Mouse (Mus musculus): ENCODE results near the gene Rnf135. TPM values are rescaled to one million over a fixed set of nuclear protein-coding genes. Genes with fewer than 3 reads are reported as not detected.
A peak's percentile ranks its signal among the peaks of the same experiment; 100 is the strongest.

The Rnf135 gene
- total and polyA plus RNA-seq, 3 experiments, result 10.9 to 12.4 (median 11.3) TPM

- TF ChIP-seq ELF1 (IDR thresholded peaks at IDR 0.05; ENCODE audit: low read depth, low read length), result no peak
- TF ChIP-seq ZNF384 (IDR thresholded peaks at IDR 0.05; ENCODE audit: low read depth, low read length), result no peak; the same call in 1 of the 2 replicates
- TF ChIP-seq CHD2 (IDR thresholded peaks at IDR 0.05; ENCODE audit: low read length), result no peak
- no peak for TF ChIP-seq MAX (IDR thresholded peaks at IDR 0.05; ENCODE audit: low read length)
- no peak for TF ChIP-seq POLR2AphosphoS2 (IDR thresholded peaks at IDR 0.05; ENCODE audit: low read depth, low read length)
- TF ChIP-seq MAFK (IDR thresholded peaks at IDR 0.05; ENCODE audit: insufficient replicate concordance, low read length), result peak; percentile 80
- H3K4me3 ChIP-seq (replicated peaks in 1 of 3; ENCODE audit: low read depth in 2 of 3, low read length in 2 of 3, poor library complexity in 1 of 3), result no peak overlapping the region
- DNase-seq (ENCODE audit: extremely low read depth), result no peak
- H3K79me2 ChIP-seq (replicated peaks; ENCODE audit: control insufficient read depth, extremely low read depth, insufficient read depth, poor library complexity, severe bottlenecking), result no peaks in the 10 kb centered on the region
- in situ Hi-C loops (cut with MboI; ENCODE audit: low pct_ligation_motif_present, low pct_unique_long_range_greater_than_20kb, low sequenced_read_pairs), result no loop called here
- dilution Hi-C loops (cut with MboI; ENCODE audit: extremely low pct_ligation_motif_present, extremely low pct_unique_long_range_greater_than_20kb, low sequenced_read_pairs), result no loop called here
- H3K36me3 ChIP-seq (replicated peaks in 1 of 2; ENCODE audit: control insufficient read depth in 1 of 2, insufficient read depth in 1 of 2, low read length in 1 of 2), result no peaks in the 10 kb centered on the region
- H3K4me1 ChIP-seq (ENCODE audit: control insufficient read depth in 1 of 2, insufficient read depth in 2 of 2), result peaks cover 6 to 42% of the 10 kb centered on the region in 2 experiments; a peak in 3 of 4 replicates
- peaks cover 8% of the 10 kb centered on the region for H3K9me3 ChIP-seq (replicated peaks; ENCODE audit: low read length)
- no peaks in the 10 kb centered on the region for H3K27me3 ChIP-seq (replicated peaks)
- H3K9ac ChIP-seq (ENCODE audit: insufficient read depth, low read depth), result no peak overlapping the region
- H3K27ac ChIP-seq (ENCODE audit: insufficient read depth, low read depth), result no peak overlapping the region
- H3K4me2 ChIP-seq (ENCODE audit: insufficient read depth, low read depth, poor library complexity, severe bottlenecking), result no peak overlapping the region
These were observed 34.1 kb upstream of the Rnf135 start for GRCm38 (mm10) chr11:80149412-80150023.

GRCm38 (mm10) chr11:80150566-80150965, 33.1 kb upstream of the Rnf135 start:
- no peak overlapping the region for H3K9ac ChIP-seq (ENCODE audit: insufficient read depth, low read depth)
- no peak overlapping the region for H3K4me3 ChIP-seq (replicated peaks in 1 of 3; ENCODE audit: low read depth in 2 of 3, low read length in 2 of 3, poor library complexity in 1 of 3)

GRCm38 (mm10) chr11:80151541-80151940, 32.1 kb upstream of the Rnf135 start:
- Histone ChIP-seq H3K4me2 (ENCODE audit: insufficient read depth, low read depth, poor library complexity, severe bottlenecking) (no peak overlapping the region), H3K9ac (ENCODE audit: insufficient read depth, low read depth) (no peak overlapping the region), H3K27ac (ENCODE audit: insufficient read depth, low read depth) (no peak overlapping the region), H3K27me3 (replicated peaks) (no peaks in the 10 kb centered on the region), H3K36me3 (replicated peaks in 1 of 2; ENCODE audit: control insufficient read depth in 1 of 2, insufficient read depth in 1 of 2, low read length in 1 of 2) (no peaks in the 10 kb centered on the region), H3K4me3 (replicated peaks in 1 of 3; ENCODE audit: low read depth in 2 of 3, low read length in 2 of 3, poor library complexity in 1 of 3) (no peak overlapping the region), H3K4me1 (ENCODE audit: control insufficient read depth in 1 of 2, insufficient read depth in 2 of 2) (peaks cover 6 to 39% of the 10 kb centered on the region in 2 experiments), H3K9me3 (replicated peaks; ENCODE audit: low read length) (peaks cover 12% of the 10 kb centered on the region), H3K79me2 (replicated peaks; ENCODE audit: control insufficient read depth, extremely low read depth, insufficient read depth, poor library complexity, severe bottlenecking) (no peaks in the 10 kb centered on the region)
- TF ChIP-seq ZNF384 (IDR thresholded peaks at IDR 0.05; ENCODE audit: low read depth, low read length), result 0 out of 2 replicates have a peak, but pooled peaks have one; percentile 22
- TF ChIP-seq RAD21 (IDR thresholded peaks at IDR 0.05; ENCODE audit: low read depth, low read length), result peak; percentile 41
- TF ChIP-seq EP300 (IDR thresholded peaks at IDR 0.05; ENCODE audit: low read length), result no peak
- dilution Hi-C loops (cut with MboI; ENCODE audit: extremely low pct_ligation_motif_present, extremely low pct_unique_long_range_greater_than_20kb, low sequenced_read_pairs), result no loop called here
- DNase-seq (ENCODE audit: extremely low read depth), result no peak
- in situ Hi-C loops (cut with MboI; ENCODE audit: low pct_ligation_motif_present, low pct_unique_long_range_greater_than_20kb, low sequenced_read_pairs), result no loop called here

More at GRCm38 (mm10) chr11:80150566-80150965, 33.1 kb upstream of the Rnf135 start:
- DNase-seq (ENCODE audit: extremely low read depth), result no peak
- Histone ChIP-seq H3K79me2 (replicated peaks; ENCODE audit: control insufficient read depth, extremely low read depth, insufficient read depth, poor library complexity, severe bottlenecking) (no peaks in the 10 kb centered on the region), H3K4me1 (ENCODE audit: control insufficient read depth in 1 of 2, insufficient read depth in 2 of 2) (peaks cover 4 to 39% of the 10 kb centered on the region in 2 experiments), H3K27me3 (replicated peaks) (no peaks in the 10 kb centered on the region), H3K9me3 (replicated peaks; ENCODE audit: low read length) (peaks cover 12% of the 10 kb centered on the region), H3K27ac (ENCODE audit: insufficient read depth, low read depth) (no peak overlapping the region), H3K36me3 (replicated peaks in 1 of 2; ENCODE audit: control insufficient read depth in 1 of 2, insufficient read depth in 1 of 2, low read length in 1 of 2) (no peaks in the 10 kb centered on the region), H3K4me2 (ENCODE audit: insufficient read depth, low read depth, poor library complexity, severe bottlenecking) (no peak overlapping the region)
- dilution Hi-C loops (cut with MboI; ENCODE audit: extremely low pct_ligation_motif_present, extremely low pct_unique_long_range_greater_than_20kb, low sequenced_read_pairs), result no loop called here
- in situ Hi-C loops (cut with MboI; ENCODE audit: low pct_ligation_motif_present, low pct_unique_long_range_greater_than_20kb, low sequenced_read_pairs), result no loop called here
- TF ChIP-seq ZC3H11A (IDR thresholded peaks at IDR 0.05; ENCODE audit: low read depth, low read length), result no peak
- TF ChIP-seq UBTF (IDR thresholded peaks at IDR 0.05; ENCODE audit: low read depth, low read length), result no peak
- no peak for TF ChIP-seq CHD1 (IDR thresholded peaks at IDR 0.05; ENCODE audit: low read depth, low read length)
- no peak for TF ChIP-seq PAX5 (IDR thresholded peaks at IDR 0.05; ENCODE audit: low read length)
- no peak for TF ChIP-seq MAX (IDR thresholded peaks at IDR 0.05; ENCODE audit: low read length)
- TF ChIP-seq MYC (IDR thresholded peaks at IDR 0.05; ENCODE audit: low read depth, low read length), result no peak
- no peak for TF ChIP-seq ZNF384 (IDR thresholded peaks at IDR 0.05; ENCODE audit: low read depth, low read length)
- TF ChIP-seq TCF12 (IDR thresholded peaks at IDR 0.05; ENCODE audit: low read depth, low read length), result no peak
- TF ChIP-seq TBP (conservative IDR thresholded peaks at IDR 0.05; ENCODE audit: low read depth, low read length), result no peak
- no peak for TF ChIP-seq CHD2 (IDR thresholded peaks at IDR 0.05; ENCODE audit: low read length)
- no peak for TF ChIP-seq USF1 (IDR thresholded peaks at IDR 0.05; ENCODE audit: low read depth, low read length)
- no peak for TF ChIP-seq SMC3 (IDR thresholded peaks at IDR 0.05; ENCODE audit: low read depth, low read length)
- TF ChIP-seq RCOR1 (conservative IDR thresholded peaks at IDR 0.05; ENCODE audit: low read depth, low read length), result no peak
- TF ChIP-seq KAT2A (IDR thresholded peaks at IDR 0.05; ENCODE audit: insufficient replicate concordance, low read length), result no peak
- TF ChIP-seq ZKSCAN1 (IDR thresholded peaks at IDR 0.05; ENCODE audit: borderline replicate concordance, low read depth, low read length), result no peak
- no peak for TF ChIP-seq POLR2A (IDR thresholded peaks at IDR 0.05; ENCODE audit: low read depth, low read length)
- TF ChIP-seq SIN3A (IDR thresholded peaks at IDR 0.05; ENCODE audit: low read length), result no peak
- TF ChIP-seq ZMIZ1 (IDR thresholded peaks at IDR 0.05; ENCODE audit: low read depth, low read length), result no peak

Measured in CH12.LX (cell line).